Mouse (Mus musculus) embryonic fibroblast, embryonic 13.5 days (primary cell): ENCODE data around the gene Pnma1. TPM values are rescaled to one million over a fixed set of nuclear protein-coding genes. Genes with fewer than 3 reads are reported as not detected.

ENCODE experiments used
- H3K27ac ChIP-seq: 2 replicates; pipeline ENCODE4 v1.5.1; 2012; ENCODE audit warnings: low read length, control low read depth, inconsistent platforms; ENCODE audit not compliant: insufficient read depth
- H3K4me1 ChIP-seq: 2 replicates; pipeline ENCODE4 v1.6.1; 2011; ENCODE audit warnings: low read length; ENCODE audit not compliant: control insufficient read depth, insufficient read depth
- H3K4me3 ChIP-seq: 2 replicates; pipeline ENCODE4 v1.5.1; 2011; ENCODE audit warnings: mild to moderate bottlenecking, control low read depth, low read length; ENCODE audit not compliant: insufficient read depth
- CTCF ChIP-seq: IDR thresholded peaks from 2 replicates; pipeline ENCODE4 v1.5.1; 2011; ENCODE audit warnings: mild to moderate bottlenecking, control low read depth, low read length, moderate library complexity, borderline replicate concordance; ENCODE audit not compliant: insufficient read depth
- POLR2A ChIP-seq: IDR thresholded peaks from 2 replicates; pipeline ENCODE4 v1.6.1; 2011; ENCODE audit warnings: low read depth, mild to moderate bottlenecking, control low read depth, low read length, moderate library complexity
- polyA plus RNA-seq: library from polyadenylated mRNA; stranded (reverse); fragments of >200 nt; gene quantifications from 2 replicates; pipeline ENCODE4 v1.2.4, GENCODE M21; 2011; ENCODE audit warnings: low read depth; ENCODE audit not compliant: missing spikeins, insufficient read length

The Pnma1 gene
- polyA plus RNA-seq: 0.30 and 0.35 TPM in 2 replicates

DNA sequence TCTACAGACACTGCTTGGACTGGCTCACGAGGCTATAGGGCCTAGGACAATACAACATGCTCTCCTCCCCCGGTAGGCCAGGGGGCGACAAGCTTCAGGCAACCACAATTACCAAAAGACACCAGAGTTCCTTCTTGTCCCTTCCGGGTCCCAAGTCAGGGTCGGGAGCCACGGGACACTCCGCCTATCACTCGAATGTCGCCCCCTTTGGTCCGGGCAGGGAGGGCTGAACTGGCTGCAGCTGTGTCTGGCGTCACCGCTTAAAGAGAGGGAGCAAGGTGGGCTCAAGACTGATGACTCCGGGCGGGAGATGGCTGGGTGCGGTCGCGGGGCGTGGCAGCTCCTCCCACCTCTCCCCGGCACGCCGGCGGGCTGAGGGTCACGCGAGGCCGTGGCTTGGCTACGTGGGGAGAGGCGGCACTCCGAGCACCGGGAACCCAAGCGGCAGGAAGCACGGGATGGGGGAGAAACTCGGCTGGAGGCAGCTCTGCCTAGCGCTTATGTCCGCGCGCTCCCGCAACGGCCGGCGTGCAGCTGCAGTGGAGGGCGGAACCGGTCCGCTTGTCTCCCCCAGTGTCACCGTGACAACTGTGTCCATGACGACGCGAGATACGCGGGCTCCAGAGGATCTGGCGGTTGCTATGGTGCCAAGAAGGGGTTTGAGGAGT, at the start of gene Pnma1:
Pnma1 (minus strand) TSS at position 536 of the 668 bp plus-strand sequence.
- no peak for TF ChIP-seq CTCF
- TF ChIP-seq POLR2A: no peak
- no peak within 1 kb of the TSS; the same call in 1 of the 2 replicates for H3K4me3 ChIP-seq
- peaks cover 3% of the 10 kb centered on the region; the same call in 1 of the 2 replicates for H3K4me1 ChIP-seq
- H3K27ac ChIP-seq: no peak within 1 kb of the TSS

DNA sequence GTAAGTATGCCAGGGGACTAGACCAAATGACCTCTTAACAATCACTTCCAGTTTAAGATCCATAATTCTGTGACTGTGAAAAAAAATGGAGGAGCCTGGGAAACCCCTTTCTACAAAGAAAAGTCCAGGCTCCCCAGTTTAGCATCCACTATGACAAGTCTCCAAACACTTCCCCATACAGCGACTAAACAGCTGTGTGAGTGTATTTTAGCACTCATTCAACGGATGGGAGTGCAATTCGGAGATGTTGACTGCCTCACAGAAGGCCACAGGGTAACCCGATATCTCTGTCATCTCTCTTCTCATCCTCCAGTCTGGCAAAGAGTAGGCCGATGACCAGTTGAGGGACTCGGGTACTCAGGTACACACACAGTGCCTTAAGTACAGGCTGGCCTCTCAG, 46.9 kb upstream of the Pnma1 start:
- Histone ChIP-seq H3K27ac (peak overlapping the region; percentile 95; the same call in 1 of the 2 replicates), H3K4me1 (peaks cover 13% of the 10 kb centered on the region), H3K4me3 (no peak overlapping the region)
- no peak for TF ChIP-seq CTCF
- TF ChIP-seq POLR2A: no peak

DNA sequence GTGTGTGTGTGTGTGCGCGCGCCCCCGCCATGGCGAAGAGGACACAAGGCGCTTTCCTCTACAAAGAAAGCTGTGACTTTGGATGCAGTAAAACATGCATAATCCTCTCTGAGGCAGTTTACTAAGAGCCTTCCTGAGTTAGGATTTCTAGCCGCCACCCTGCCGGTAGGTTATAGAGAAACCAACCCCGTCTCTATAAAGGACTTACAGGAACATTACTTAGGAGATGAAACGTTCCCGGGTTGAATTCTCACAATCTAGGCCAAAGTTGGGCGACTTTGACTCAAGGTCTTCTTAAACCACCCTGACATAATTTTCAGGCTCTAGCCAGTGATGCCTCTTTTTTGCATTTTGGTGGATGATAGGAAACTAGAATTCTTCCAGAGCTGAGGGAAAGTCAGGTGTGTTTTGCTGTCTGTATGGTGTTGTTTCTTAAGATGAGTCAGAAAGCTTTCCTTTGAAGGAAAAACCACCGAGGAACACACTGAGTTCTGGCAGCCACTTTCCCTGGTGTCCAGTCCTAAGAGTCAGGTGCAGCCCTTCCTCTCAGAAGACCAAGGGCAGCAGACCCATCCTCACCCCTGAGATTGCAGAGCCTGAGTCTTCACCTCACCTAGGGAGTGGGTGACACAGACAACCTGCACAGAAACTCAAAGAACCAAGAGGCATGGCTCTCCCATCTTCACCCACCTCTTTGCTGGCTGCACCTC, 46.3 kb upstream of the Pnma1 start:
- H3K4me1 ChIP-seq: peaks cover 13% of the 10 kb centered on the region
- TF ChIP-seq POLR2A: 0 out of 2 replicates have a peak, but pooled peaks have one; percentile 3
- no peak for TF ChIP-seq CTCF
- H3K27ac ChIP-seq: peak overlapping the region; percentile 95
- peak overlapping the region; percentile 23 for H3K4me3 ChIP-seq

DNA sequence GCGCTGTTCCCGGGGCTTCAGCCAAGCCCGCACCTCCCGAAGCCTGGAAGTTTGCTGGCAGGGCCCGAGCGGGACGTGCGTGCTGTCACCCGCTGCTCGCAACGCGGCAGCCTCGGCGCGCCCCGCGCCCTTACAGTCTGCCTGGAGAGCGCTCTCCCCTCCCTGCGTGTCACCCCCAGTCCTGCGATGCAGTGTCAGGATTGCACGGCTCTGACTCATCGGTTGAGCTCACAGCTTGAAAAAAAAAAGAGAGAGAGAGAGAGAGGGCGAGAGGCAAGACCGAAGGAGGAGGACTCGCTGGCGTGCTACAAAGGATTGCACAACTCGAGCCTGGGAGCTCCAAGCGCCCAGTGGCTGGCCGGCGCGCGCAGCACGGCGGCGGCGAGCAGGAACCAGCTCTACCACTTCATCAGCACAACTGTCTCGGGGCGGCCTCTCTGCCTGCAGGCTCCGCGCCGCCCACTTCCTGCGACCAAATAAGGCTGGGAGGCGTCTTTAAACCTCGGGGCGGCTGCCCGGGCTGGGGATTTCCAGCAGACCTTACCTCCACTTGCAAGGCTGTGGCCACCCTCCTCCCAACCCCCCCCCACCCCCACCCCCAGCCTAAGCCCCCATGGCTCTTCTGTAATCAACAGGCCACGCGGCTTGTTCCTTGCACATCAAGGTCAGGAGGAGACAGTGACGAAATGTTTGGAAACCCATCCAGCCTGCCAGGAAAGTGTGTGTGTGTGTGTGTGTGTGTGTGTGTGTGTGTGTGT, 45.5 kb upstream of the Pnma1 start:
- no peak for TF ChIP-seq CTCF
- TF ChIP-seq POLR2A: peak; percentile 92
- Histone ChIP-seq H3K4me1 (peaks cover 16% of the 10 kb centered on the region), H3K4me3 (peak overlapping the region; percentile 62), H3K27ac (peak overlapping the region; percentile 95)

DNA sequence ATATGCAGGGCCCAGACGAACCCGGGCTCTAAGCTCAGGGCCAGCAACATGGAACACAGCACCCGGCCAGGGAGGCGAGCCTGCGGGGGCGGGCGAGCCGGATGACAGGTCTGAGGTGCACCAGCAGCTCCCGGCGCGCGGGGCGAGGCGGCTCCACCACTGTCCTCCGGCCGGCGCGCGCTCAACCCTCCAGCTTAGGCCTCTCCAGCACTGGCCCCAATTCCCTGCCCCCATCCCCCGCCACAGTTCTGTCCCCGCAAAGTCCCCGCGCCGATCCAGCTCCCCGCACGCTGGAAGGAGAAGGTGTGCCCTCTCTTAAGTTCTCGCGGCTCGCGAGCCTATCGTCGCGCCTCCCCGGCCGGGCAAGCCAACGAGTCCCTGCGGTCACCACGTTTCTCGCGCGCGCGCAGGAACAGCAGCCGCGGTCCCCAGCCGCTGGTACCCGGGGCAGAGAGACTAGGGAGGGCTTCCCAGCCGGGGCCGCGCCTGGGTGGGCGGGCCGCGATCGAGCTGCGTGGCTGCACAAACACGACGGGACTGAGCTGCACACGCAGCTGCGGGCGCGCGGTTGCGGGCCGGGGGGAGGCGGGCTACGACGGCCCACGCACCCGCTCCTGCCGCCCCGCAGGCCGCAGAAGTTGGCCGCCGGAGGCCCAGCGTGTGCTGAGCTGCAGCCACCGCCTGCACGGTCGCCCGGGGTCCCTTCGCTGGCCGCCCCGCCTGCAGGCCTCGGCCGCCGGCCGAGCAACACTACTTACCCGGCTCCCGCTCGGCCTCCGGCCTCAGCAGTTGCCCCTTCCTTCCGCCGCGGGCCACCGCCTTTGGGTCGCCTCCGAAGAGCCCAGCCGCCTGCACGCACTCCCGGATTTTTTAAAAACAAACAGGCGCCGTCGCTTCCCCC, 44.7 kb upstream of the Pnma1 start:
- Histone ChIP-seq H3K27ac (peak overlapping the region; percentile 94), H3K4me3 (peak overlapping the region; percentile 62), H3K4me1 (peaks cover 24% of the 10 kb centered on the region)
- TF ChIP-seq POLR2A (no peak; the same call in 1 of the 2 replicates), CTCF (no peak)

DNA sequence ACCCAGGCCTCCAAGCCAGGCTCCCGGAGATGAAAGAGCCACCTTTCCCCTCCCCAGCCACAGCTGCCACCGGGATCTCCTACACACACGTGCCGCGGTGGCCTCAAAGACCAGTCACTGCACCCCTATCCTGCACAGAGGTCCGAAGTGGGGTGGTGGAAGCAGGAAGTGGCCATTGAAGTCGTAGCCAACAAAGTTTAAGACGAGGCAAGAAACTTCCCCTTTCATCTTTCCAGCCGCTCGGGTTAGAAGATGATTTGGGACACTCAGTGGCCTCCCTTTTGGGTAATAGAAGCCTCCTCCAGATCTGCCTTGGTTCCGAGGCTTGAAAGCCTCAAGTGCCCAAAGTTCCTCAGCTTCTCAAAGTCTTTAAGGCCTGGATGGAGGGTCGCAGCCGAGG, 44.0 kb upstream of the Pnma1 start:
- TF ChIP-seq CTCF: no peak
- TF ChIP-seq POLR2A: no peak
- H3K4me1 ChIP-seq: peaks cover 31% of the 10 kb centered on the region
- H3K27ac ChIP-seq: peak overlapping the region; percentile 94
- peak overlapping the region; percentile 62 for H3K4me3 ChIP-seq

DNA sequence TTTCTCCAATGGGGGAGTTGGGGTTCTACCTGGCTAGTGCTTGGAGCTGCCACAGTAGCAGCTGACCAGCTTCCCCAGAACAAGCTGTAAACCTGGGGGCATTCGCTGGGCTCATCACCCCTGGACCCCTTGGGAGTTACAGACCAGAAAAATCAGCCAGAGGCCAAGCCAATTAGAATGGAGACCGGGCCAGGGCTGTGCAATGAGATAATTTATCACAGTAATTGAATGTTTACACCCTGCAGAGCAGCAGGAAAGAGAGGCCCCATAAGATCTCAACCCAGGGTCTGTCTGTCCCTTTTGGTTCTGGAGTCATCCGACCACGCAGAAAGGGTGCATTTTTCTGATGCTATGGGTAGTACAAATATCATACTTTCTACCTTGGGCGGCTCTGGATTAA, 43.5 kb upstream of the Pnma1 start:
- peak overlapping the region; percentile 62 for H3K4me3 ChIP-seq
- peaks cover 34% of the 10 kb centered on the region for H3K4me1 ChIP-seq

DNA sequence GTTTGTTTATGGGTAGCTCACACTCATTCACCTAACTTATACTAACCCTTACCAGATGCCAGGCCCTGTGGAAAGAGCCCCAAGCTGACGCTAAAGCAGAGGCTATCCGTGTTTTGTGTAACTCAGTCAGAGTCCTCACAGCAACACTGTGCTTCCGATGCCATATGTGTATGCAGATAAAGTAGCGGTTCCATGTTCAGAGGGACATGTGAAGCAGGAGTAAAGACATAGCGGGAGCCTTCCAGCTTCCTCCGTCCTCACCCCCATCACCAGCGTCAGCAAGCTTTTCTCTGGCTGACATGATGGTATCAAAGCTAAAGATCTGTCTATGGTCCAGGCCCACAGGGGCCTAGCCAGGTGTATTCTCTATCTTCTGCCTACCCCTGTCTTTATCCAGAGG, 42.9 kb upstream of the Pnma1 start:
- Histone ChIP-seq H3K27ac (no peak overlapping the region), H3K4me1 (peaks cover 35% of the 10 kb centered on the region), H3K4me3 (peak overlapping the region; percentile 62)
- TF ChIP-seq POLR2A: no peak
- TF ChIP-seq CTCF: no peak

More for the DNA sequence above, 43.5 kb upstream of the Pnma1 start:
- 0 out of 2 replicates have a peak overlapping the region, but pooled peaks have one; percentile 94 for H3K27ac ChIP-seq
- no peak for TF ChIP-seq POLR2A
- TF ChIP-seq CTCF: no peak

DNA sequence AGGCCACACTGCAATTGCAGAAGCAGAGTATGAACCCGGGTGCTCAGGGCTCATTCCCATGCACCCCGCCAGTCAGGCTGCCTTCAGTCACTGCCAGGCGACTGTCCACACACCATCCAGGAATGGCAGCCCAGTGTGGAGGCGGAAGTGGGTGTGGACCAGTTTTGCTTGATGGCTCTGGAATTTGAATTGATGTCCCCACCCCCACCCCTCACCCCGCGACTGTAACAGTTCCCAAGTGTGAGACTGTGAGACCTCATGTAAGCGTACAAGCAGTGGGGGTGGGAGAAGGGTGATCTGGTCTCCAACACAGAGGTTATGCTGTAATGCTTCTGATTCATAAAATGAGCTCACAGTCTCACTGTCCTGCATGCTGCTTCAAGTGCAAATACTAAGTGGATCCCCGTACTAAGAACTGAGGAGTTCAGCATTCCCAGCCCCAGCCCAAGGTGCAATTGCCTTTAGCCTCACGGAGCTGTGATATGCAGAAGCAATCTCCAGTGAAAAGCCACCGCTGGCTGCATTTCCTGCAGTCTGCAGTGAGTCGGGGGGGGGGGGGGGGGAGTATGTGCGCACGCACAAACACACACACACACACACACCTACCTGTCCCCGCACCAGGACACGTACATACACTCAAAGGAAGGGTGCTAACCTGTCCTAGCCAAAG, 42.0 kb upstream of the Pnma1 start:
- Histone ChIP-seq H3K4me1 (peaks cover 30% of the 10 kb centered on the region), H3K4me3 (0 out of 2 replicates have a peak overlapping the region, but pooled peaks have one; percentile 62), H3K27ac (peak overlapping the region; percentile 4; the same call in 1 of the 2 replicates)
- TF ChIP-seq CTCF (no peak), POLR2A (no peak)
